ENCODE assay signal across 11 mouse cellular contexts in the genomic region with DNA sequence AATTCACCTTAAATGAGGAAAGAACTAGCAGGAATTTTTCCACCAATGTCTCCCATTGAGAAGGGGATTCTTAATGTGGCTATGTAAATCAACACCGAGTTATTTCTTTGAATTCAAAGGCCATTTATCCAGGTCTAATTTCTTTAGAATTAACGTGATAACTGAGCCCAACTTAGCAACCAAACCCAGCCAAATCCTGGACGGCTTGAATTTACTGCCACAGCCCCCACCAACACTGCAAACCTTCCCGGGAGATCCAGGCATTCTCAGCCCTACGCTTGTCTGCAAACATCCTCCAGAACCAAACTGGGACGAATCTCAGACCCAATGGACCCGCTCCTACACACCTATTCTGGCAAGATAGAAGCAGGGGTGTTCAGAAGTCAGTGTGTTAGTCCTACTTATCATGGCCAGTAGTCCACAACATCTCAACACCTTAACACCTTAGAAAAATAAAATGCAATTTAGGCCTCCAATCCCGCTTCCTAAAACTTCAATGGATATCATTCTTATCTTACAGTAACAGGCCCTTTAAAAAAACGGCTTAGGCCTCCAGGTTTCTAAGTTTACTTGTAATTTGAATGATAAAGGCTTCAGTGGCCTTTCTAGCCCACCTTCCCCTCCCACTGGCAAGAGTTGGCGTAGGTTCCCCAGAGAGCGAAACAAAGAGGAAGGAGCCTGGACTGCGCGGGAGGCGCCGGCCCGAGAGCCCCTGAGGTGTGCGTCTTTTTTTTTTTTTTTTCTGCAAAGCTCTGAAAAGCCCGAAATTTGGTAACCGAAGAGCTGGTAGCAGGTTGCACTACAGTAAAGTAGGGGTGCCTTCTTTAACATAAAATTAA. TPM values are rescaled to one million over a fixed set of nuclear protein-coding genes. Genes with fewer than 3 reads are reported as not detected.
DNase-seq lines count a peak whose midpoint lies in the region; ATAC-seq lines count a peak whose summit lies in the region.
"Had no signal": no experiment of that assay in that cellular context is flagged by ENCODE, and none has a peak within 500 bp of the region (broad histone marks: within the 10 kb centered on the region; RNA-seq: fewer than 3 reads in every experiment).

No protein-coding gene starts in this region.

- H3K9me3 ChIP-seq in hindbrain, embryonic 11.5 days (ENCODE audit: control insufficient read depth, low read length): no peaks in the 10 kb centered on the region
- no peaks in the 10 kb centered on the region for H3K9me3 ChIP-seq in hindbrain, embryonic 13.5 days
- H3K9me3 ChIP-seq in embryonic facial prominence, embryonic 12.5 days: no peaks in the 10 kb centered on the region
- no peaks in the 10 kb centered on the region for H3K9me3 ChIP-seq in limb, embryonic 13.5 days

- no peak overlapping the region for H3K4me2 ChIP-seq in hindbrain, embryonic 11.5 days (replicated peaks; ENCODE audit: low read depth, low read length)
- H3K4me2 ChIP-seq in hindbrain, embryonic 13.5 days: no peak overlapping the region
- H3K4me2 ChIP-seq in embryonic facial prominence, embryonic 12.5 days (replicated peaks): peak overlapping the region; percentile 43
- H3K4me2 ChIP-seq in limb, embryonic 13.5 days (replicated peaks): peak overlapping the region; percentile 53

- no peak overlapping the region for H3K9ac ChIP-seq in hindbrain, embryonic 11.5 days (ENCODE audit: low read depth, low read length)
- no peak overlapping the region for H3K9ac ChIP-seq in hindbrain, embryonic 13.5 days
- peak overlapping the region; percentile 70 for H3K9ac ChIP-seq in embryonic facial prominence, embryonic 12.5 days
- no peak overlapping the region for H3K9ac ChIP-seq in limb, embryonic 13.5 days

- H3K36me3 ChIP-seq in hindbrain, embryonic 11.5 days (ENCODE audit: control insufficient read depth, insufficient read depth, low read length): no peaks in the 10 kb centered on the region
- no peaks in the 10 kb centered on the region for H3K36me3 ChIP-seq in hindbrain, embryonic 13.5 days
- no peaks in the 10 kb centered on the region for H3K36me3 ChIP-seq in embryonic facial prominence, embryonic 12.5 days
- no peaks in the 10 kb centered on the region for H3K36me3 ChIP-seq in limb, embryonic 13.5 days

- no peak for ATAC-seq in hindbrain, embryonic 11.5 days (ENCODE audit: low FRiP score)
- ATAC-seq in hindbrain, embryonic 13.5 days (ENCODE audit: low FRiP score): no peak
- ATAC-seq in embryonic facial prominence, embryonic 12.5 days (ENCODE audit: insufficient number of reproducible peaks, insufficient read depth, low FRiP score, low TSS enrichment): no peak
- no peak for ATAC-seq in limb, embryonic 13.5 days (ENCODE audit: low FRiP score, low read depth)

- peaks cover 92% of the 10 kb centered on the region for H3K27me3 ChIP-seq in hindbrain, embryonic 11.5 days (ENCODE audit: control insufficient read depth, insufficient read depth, low read length)
- H3K27me3 ChIP-seq in hindbrain, embryonic 13.5 days: peaks cover 95% of the 10 kb centered on the region
- H3K27me3 ChIP-seq in embryonic facial prominence, embryonic 12.5 days: peaks cover 68% of the 10 kb centered on the region
- H3K27me3 ChIP-seq in limb, embryonic 13.5 days: peaks cover 91% of the 10 kb centered on the region

- no peak overlapping the region for H3K4me3 ChIP-seq in hindbrain, embryonic 11.5 days (ENCODE audit: low read depth, low read length)
- no peak overlapping the region for H3K4me3 ChIP-seq in hindbrain, embryonic 13.5 days
- H3K4me3 ChIP-seq in embryonic facial prominence, embryonic 12.5 days: peak overlapping the region; percentile 39
- peak overlapping the region; percentile 27 for H3K4me3 ChIP-seq in limb, embryonic 13.5 days

- DNase-seq in hindbrain, embryonic 11.5 days (ENCODE audit: low spot score): peak; percentile 41
- DNase-seq in R1 (ENCODE audit: low read depth, low spot score): peak; percentile 73
- DNase-seq in layer of hippocampus, adult 18-20 months (ENCODE audit: low spot score in 2 of 2): no peak
- DNase-seq in right cerebral cortex, adult 18-20 months: no peak
- no peak for DNase-seq in urinary bladder, adult 18-20 months (ENCODE audit: low spot score in 2 of 2)
- DNase-seq: kidney, adult 18-20 months; liver; thymus, postnatal 14 days had no signal

- under 1% methylated on average over 19 of the region's 19 CpGs for WGBS in hindbrain, embryonic 11.5 days
- WGBS in hindbrain, embryonic 13.5 days: 1% methylated on average over 19 of the region's 19 CpGs
- WGBS in embryonic facial prominence, embryonic 12.5 days: 1% methylated on average over 19 of the region's 19 CpGs
- 5% methylated on average over 19 of the region's 19 CpGs for WGBS in limb, embryonic 13.5 days

- H3K4me1 ChIP-seq in hindbrain, embryonic 11.5 days (replicated peaks; ENCODE audit: control insufficient read depth, insufficient read depth, low read length): peaks cover 4% of the 10 kb centered on the region; the same call in 1 of the 2 replicates
- peaks cover 17% of the 10 kb centered on the region for H3K4me1 ChIP-seq in hindbrain, embryonic 13.5 days (replicated peaks)
- H3K4me1 ChIP-seq in embryonic facial prominence, embryonic 12.5 days: peaks cover 20% of the 10 kb centered on the region
- peaks cover 46% of the 10 kb centered on the region for H3K4me1 ChIP-seq in limb, embryonic 13.5 days

- no peak overlapping the region for H3K27ac ChIP-seq in hindbrain, embryonic 11.5 days (ENCODE audit: low read depth, low read length)
- no peak overlapping the region for H3K27ac ChIP-seq in hindbrain, embryonic 13.5 days
- H3K27ac ChIP-seq in embryonic facial prominence, embryonic 12.5 days: peak overlapping the region; percentile 86
- H3K27ac ChIP-seq in limb, embryonic 13.5 days: no peak overlapping the region

RNA-seq across cellular contexts. Expression of a gene that starts 3.8 kb away (rescaled TPM):
- polyA plus RNA-seq in hindbrain, embryonic 11.5 days (2014; fragmentation: Nextera tagmentation; extraction: Ambion mirVana): 0.29 and 0.65 TPM in 2 replicates
- polyA plus RNA-seq in hindbrain, embryonic 13.5 days (2015; fragmentation: Nextera tagmentation; extraction: Ambion mirVana): 0.18 TPM in 1 of 2 replicates, not detected in the other
- 8.0 and 13.5 TPM in 2 replicates for polyA plus RNA-seq in embryonic facial prominence, embryonic 12.5 days (2016; fragmentation: Nextera tagmentation; extraction: Ambion mirVana)
- polyA plus RNA-seq in limb, embryonic 13.5 days (2015; fragmentation: Nextera tagmentation; extraction: Ambion mirVana): 1.5 and 2.7 TPM in 2 replicates
- 1 to 10 TPM; 7.5 to 9.1 TPM for total RNA-seq in layer of hippocampus, adult 18-20 months (2021)

RNA-seq across cellular contexts. Expression of a gene that starts 22.6 kb away (rescaled TPM):
- 2.3 and 6.2 TPM in 2 replicates for polyA plus RNA-seq in hindbrain, embryonic 11.5 days (2014; fragmentation: Nextera tagmentation; extraction: Ambion mirVana)
- polyA plus RNA-seq in hindbrain, embryonic 13.5 days (2015; fragmentation: Nextera tagmentation; extraction: Ambion mirVana): 1.3 and 1.9 TPM in 2 replicates
- 70.1 and 103 TPM in 2 replicates for polyA plus RNA-seq in embryonic facial prominence, embryonic 12.5 days (2016; fragmentation: Nextera tagmentation; extraction: Ambion mirVana)
- polyA plus RNA-seq in limb, embryonic 13.5 days (2015; fragmentation: Nextera tagmentation; extraction: Ambion mirVana): 30.7 and 41.3 TPM in 2 replicates
- total RNA-seq in layer of hippocampus, adult 18-20 months (2021): 1 to 10 TPM; 6.1 TPM

Comparison
In these comparisons a context has a peak if more than half of its experiments do, and no peak if none do; other contexts are left out.
1. DNase-seq: peak in hindbrain, embryonic 11.5 days (single experiment) and R1 (single experiment); none in layer of hippocampus, adult 18-20 months (0 of 2), right cerebral cortex, adult 18-20 months (single experiment) and urinary bladder, adult 18-20 months (0 of 2).
2. H3K4me2 ChIP-seq: peak in embryonic facial prominence, embryonic 12.5 days (single experiment) and limb, embryonic 13.5 days (single experiment); none in hindbrain, embryonic 11.5 days (single experiment) and hindbrain, embryonic 13.5 days (single experiment).
3. H3K4me3 ChIP-seq: peak in embryonic facial prominence, embryonic 12.5 days (single experiment) and limb, embryonic 13.5 days (single experiment); none in hindbrain, embryonic 11.5 days (single experiment) and hindbrain, embryonic 13.5 days (single experiment).